ENCODE assay signal across 15 mouse cellular contexts in the genomic region with DNA sequence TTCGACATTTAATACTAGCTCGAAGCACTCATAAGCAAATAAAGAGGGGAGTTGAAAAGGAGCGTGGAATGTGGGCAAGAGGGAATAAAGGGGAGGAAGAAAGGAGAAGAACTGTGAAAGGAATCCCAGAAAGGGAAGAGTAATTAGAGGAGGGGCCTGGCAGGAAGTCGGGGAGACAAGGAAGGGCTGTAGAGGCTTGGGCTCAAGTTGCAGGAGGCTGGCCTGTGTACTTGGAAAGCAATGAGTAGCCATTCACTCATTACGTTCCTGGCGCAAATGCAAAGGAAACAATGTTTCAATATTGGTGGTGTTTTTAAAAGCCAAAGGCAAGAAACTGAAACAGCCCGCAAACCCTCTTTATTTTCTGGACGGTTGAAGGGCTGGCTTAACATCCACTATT.
A peak's percentile ranks its signal among the peaks of the same experiment; 100 is the strongest.
DNase-seq lines count a peak whose midpoint lies in the region; ATAC-seq and TF ChIP-seq lines count a peak whose summit lies in the region.
"Had no signal": no experiment of that assay in that cellular context is flagged by ENCODE, and none has a peak within 500 bp of the region (broad histone marks: within the 10 kb centered on the region; RNA-seq: fewer than 3 reads in every experiment).

No protein-coding gene starts in this region.

- no peak overlapping the region for H3K4me3 ChIP-seq in lung, embryonic 14.5 days (ENCODE audit: low read depth, low read length)
- no peak overlapping the region for H3K4me3 ChIP-seq in lung, postnatal 0 days (ENCODE audit: low read depth, low read length)
- H3K4me3 ChIP-seq in embryonic facial prominence, embryonic 11.5 days (ENCODE audit: low read depth, low read length): no peak overlapping the region
- no peak overlapping the region for H3K4me3 ChIP-seq in forebrain, embryonic 13.5 days
- H3K4me3 ChIP-seq in midbrain, embryonic 13.5 days (replicated peaks): no peak overlapping the region
- H3K4me3 ChIP-seq: midbrain, embryonic 12.5 days; neural tube, embryonic 15.5 days had no signal

- H3K4me2 ChIP-seq in lung, embryonic 14.5 days: no peak overlapping the region
- H3K4me2 ChIP-seq in lung, postnatal 0 days (replicated peaks; ENCODE audit: low read depth, low read length): no peak overlapping the region
- no peak overlapping the region for H3K4me2 ChIP-seq in embryonic facial prominence, embryonic 11.5 days (ENCODE audit: low read depth, low read length)
- peak overlapping the region; percentile 19 for H3K4me2 ChIP-seq in forebrain, embryonic 13.5 days
- no peak overlapping the region for H3K4me2 ChIP-seq in midbrain, embryonic 13.5 days (replicated peaks)
- H3K4me2 ChIP-seq: hindbrain, embryonic 14.5 days; midbrain, embryonic 12.5 days; neural tube, embryonic 15.5 days had no signal

- no peak for TF ChIP-seq EP300 in lung, postnatal 0 days (IDR thresholded peaks at IDR 0.05)

- no peak for ATAC-seq in lung, embryonic 14.5 days (ENCODE audit: insufficient read depth)
- no peak for ATAC-seq in lung, postnatal 0 days
- no peak for ATAC-seq in embryonic facial prominence, embryonic 11.5 days (replicated peaks; ENCODE audit: insufficient number of reproducible peaks, low FRiP score, low TSS enrichment, low read depth)
- ATAC-seq in forebrain, embryonic 13.5 days: peak; percentile 58; the same call in 1 of the 2 replicates
- ATAC-seq in midbrain, embryonic 13.5 days: no peak

- H3K36me3 ChIP-seq in lung, embryonic 14.5 days (ENCODE audit: insufficient read depth): no peaks in the 10 kb centered on the region
- H3K36me3 ChIP-seq in lung, postnatal 0 days (ENCODE audit: insufficient read depth, low read length): no peaks in the 10 kb centered on the region
- no peaks in the 10 kb centered on the region for H3K36me3 ChIP-seq in embryonic facial prominence, embryonic 11.5 days (replicated peaks; ENCODE audit: control insufficient read depth, insufficient read depth, low read depth, low read length)
- H3K36me3 ChIP-seq in forebrain, embryonic 13.5 days (ENCODE audit: poor library complexity, severe bottlenecking): no peaks in the 10 kb centered on the region
- no peaks in the 10 kb centered on the region for H3K36me3 ChIP-seq in midbrain, embryonic 13.5 days
- H3K36me3 ChIP-seq: G1E; midbrain, embryonic 12.5 days; neural tube, embryonic 15.5 days had no signal

- peak; percentile 45 for DNase-seq in lung, embryonic 14.5 days
- DNase-seq in lung, postnatal 0 days (ENCODE audit: low spot score): no peak
- peak; percentile 65 for DNase-seq in embryonic facial prominence, embryonic 11.5 days (ENCODE audit: low spot score)
- peak; percentile 43 for DNase-seq in mesoderm, embryonic 11.5 days (ENCODE audit: low read depth, low spot score)
- DNase-seq in cerebellum, adult 18-20 months: no peak
- DNase-seq: adrenal gland, adult 2 months; cerebellum, adult 11 months; spleen, adult 18-20 months had no signal

- H3K27me3 ChIP-seq in lung, embryonic 14.5 days (ENCODE audit: insufficient read depth, low read length): no peaks in the 10 kb centered on the region
- no peaks in the 10 kb centered on the region for H3K27me3 ChIP-seq in lung, postnatal 0 days (replicated peaks; ENCODE audit: insufficient read depth, low read length)
- H3K27me3 ChIP-seq in embryonic facial prominence, embryonic 11.5 days (ENCODE audit: control insufficient read depth, insufficient read depth, low read length): no peaks in the 10 kb centered on the region
- no peaks in the 10 kb centered on the region for H3K27me3 ChIP-seq in forebrain, embryonic 13.5 days
- no peaks in the 10 kb centered on the region for H3K27me3 ChIP-seq in midbrain, embryonic 13.5 days
- H3K27me3 ChIP-seq: midbrain, embryonic 12.5 days; neural tube, embryonic 15.5 days had no signal

- no peak overlapping the region for H3K9ac ChIP-seq in lung, embryonic 14.5 days
- H3K9ac ChIP-seq in lung, postnatal 0 days (replicated peaks; ENCODE audit: low read depth): no peak overlapping the region
- no peak overlapping the region for H3K9ac ChIP-seq in embryonic facial prominence, embryonic 11.5 days (replicated peaks; ENCODE audit: low read length)
- no peak overlapping the region for H3K9ac ChIP-seq in forebrain, embryonic 13.5 days
- no peak overlapping the region for H3K9ac ChIP-seq in midbrain, embryonic 13.5 days (replicated peaks)
- H3K9ac ChIP-seq: hindbrain, embryonic 14.5 days; liver, embryonic 14.5 days; midbrain, embryonic 12.5 days; neural tube, embryonic 15.5 days had no signal

- no peak overlapping the region for H3K27ac ChIP-seq in lung, embryonic 14.5 days (ENCODE audit: low read depth)
- H3K27ac ChIP-seq in lung, postnatal 0 days (ENCODE audit: low read length): no peak overlapping the region
- no peak overlapping the region; the same call in 1 of the 2 replicates for H3K27ac ChIP-seq in embryonic facial prominence, embryonic 11.5 days (replicated peaks; ENCODE audit: low read depth, low read length)
- H3K27ac ChIP-seq in forebrain, embryonic 13.5 days: no peak overlapping the region
- H3K27ac ChIP-seq in midbrain, embryonic 13.5 days: no peak overlapping the region
- H3K27ac ChIP-seq: hindbrain, embryonic 14.5 days; liver, embryonic 14.5 days; midbrain, embryonic 12.5 days; neural tube, embryonic 15.5 days had no signal

- 34% methylated on average over 8 of the region's 8 CpGs for WGBS in lung, embryonic 14.5 days
- 35% methylated on average over 8 of the region's 8 CpGs for WGBS in lung, postnatal 0 days
- 14% methylated on average over 8 of the region's 8 CpGs for whole genome bisulfite sequencing in embryonic facial prominence, embryonic 11.5 days
- WGBS in forebrain, embryonic 13.5 days: 7% methylated on average over 8 of the region's 8 CpGs
- 26% methylated on average over 8 of the region's 8 CpGs for WGBS in midbrain, embryonic 13.5 days

- no peak for TF ChIP-seq CTCF in lung, embryonic 14.5 days (IDR thresholded peaks at IDR 0.05; ENCODE audit: low read depth)
- no peak for TF ChIP-seq CTCF in lung, postnatal 0 days (IDR thresholded peaks at IDR 0.05)

- no peaks in the 10 kb centered on the region for H3K9me3 ChIP-seq in lung, embryonic 14.5 days (ENCODE audit: low read depth, low read length)
- no peaks in the 10 kb centered on the region for H3K9me3 ChIP-seq in lung, postnatal 0 days (ENCODE audit: low read length)
- no peaks in the 10 kb centered on the region for H3K9me3 ChIP-seq in embryonic facial prominence, embryonic 11.5 days (replicated peaks; ENCODE audit: control insufficient read depth, low read length)
- no peaks in the 10 kb centered on the region for H3K9me3 ChIP-seq in forebrain, embryonic 13.5 days (replicated peaks)
- no peaks in the 10 kb centered on the region for H3K9me3 ChIP-seq in midbrain, embryonic 13.5 days
- H3K9me3 ChIP-seq: midbrain, embryonic 12.5 days; neural tube, embryonic 15.5 days had no signal

- peaks cover 2% of the 10 kb centered on the region; the same call in 1 of the 2 replicates for H3K4me1 ChIP-seq in lung, embryonic 14.5 days (ENCODE audit: insufficient read depth)
- no peaks in the 10 kb centered on the region for H3K4me1 ChIP-seq in lung, postnatal 0 days (ENCODE audit: insufficient read depth, low read depth, low read length)
- H3K4me1 ChIP-seq in embryonic facial prominence, embryonic 11.5 days (ENCODE audit: control insufficient read depth, insufficient read depth, low read length): peaks cover 9% of the 10 kb centered on the region
- H3K4me1 ChIP-seq in forebrain, embryonic 13.5 days: peaks cover 15% of the 10 kb centered on the region
- peaks cover 44% of the 10 kb centered on the region for H3K4me1 ChIP-seq in midbrain, embryonic 13.5 days (replicated peaks)

Comparison
In these comparisons a context has a peak if more than half of its experiments do, and no peak if none do; other contexts are left out.
1. DNase-seq: peak in lung, embryonic 14.5 days (single experiment), embryonic facial prominence, embryonic 11.5 days (single experiment) and mesoderm, embryonic 11.5 days (single experiment); none in lung, postnatal 0 days (single experiment) and cerebellum, adult 18-20 months (0 of 2).